Mouse (Mus musculus) kidney, embryonic 15.5 days (tissue): ENCODE results near the gene Gm10577. TPM values are rescaled to one million over a fixed set of nuclear protein-coding genes. Genes with fewer than 3 reads are reported as not detected.

Experiments
- ATAC-seq: fragments of 200-750 bp; cut with Nextera tagmentation; replicated peaks from 2 replicates; pipeline ENCODE4 v1.8.0; 2017; ENCODE audit warnings: moderate TSS enrichment; ENCODE audit not compliant: low FRiP score
- H3K27ac ChIP-seq: fragments of 300-500 bp; sonication (generic); 2 replicates; pipeline ENCODE4 v1.5.1; 2015; ENCODE audit warnings: mild to moderate bottlenecking, inconsistent platforms
- H3K27me3 ChIP-seq: fragments of 300-500 bp; sonication (generic); 2 replicates; pipeline ENCODE4 v1.6.1; 2015; ENCODE audit warnings: inconsistent platforms
- H3K36me3 ChIP-seq: fragments of 300-500 bp; sonication (generic); 2 replicates; pipeline ENCODE4 v1.6.1; 2015; ENCODE audit warnings: inconsistent platforms
- H3K4me1 ChIP-seq: fragments of 300-500 bp; sonication (generic); 2 replicates; pipeline ENCODE4 v1.6.1; 2015; ENCODE audit warnings: inconsistent platforms
- H3K4me2 ChIP-seq: fragments of 300-500 bp; sonication (generic); 2 replicates; pipeline ENCODE4 v1.6.1; 2015; ENCODE audit warnings: moderate library complexity, mild to moderate bottlenecking, inconsistent platforms
- H3K4me3 ChIP-seq: fragments of 300-500 bp; sonication (generic); replicated peaks from 2 replicates; pipeline ENCODE4 v1.5.1; 2015; ENCODE audit warnings: mild to moderate bottlenecking, inconsistent platforms
- H3K9ac ChIP-seq: fragments of 300-500 bp; sonication (generic); 2 replicates; pipeline ENCODE4 v1.6.1; 2015; ENCODE audit warnings: mild to moderate bottlenecking, inconsistent platforms
- H3K9me3 ChIP-seq: fragments of 300-500 bp; sonication (generic); replicated peaks from 2 replicates; pipeline ENCODE4 v1.6.1; 2016; ENCODE audit warnings: inconsistent platforms
- WGBS: fragments of 180-500 bp; shearing (Covaris S2); methylation state at CpG from one replicate; pipeline ENCODE4 v1.1.7; 2015; ENCODE audit warnings: mixed read lengths; 5-methylcytosine and 5-hydroxymethylcytosine counted together
- polyA plus RNA-seq: library from polyadenylated mRNA; unstranded; fragments of >200 nt; fragmentation: Nextera tagmentation; extraction: Ambion mirVana; gene quantifications from 2 replicates; pipeline ENCODE4 v1.2.1, GENCODE M21; 2015

Gene Gm10577
- polyA plus RNA-seq, 1 experiment from 2014 or later: not detected

- no peak overlapping the region for H3K4me3 ChIP-seq
- H3K36me3 ChIP-seq: no peaks in the 10 kb centered on the region
- H3K9ac ChIP-seq: no peak overlapping the region
- H3K27ac ChIP-seq: no peak overlapping the region
- no peaks in the 10 kb centered on the region for H3K27me3 ChIP-seq
- no peak for ATAC-seq
- H3K4me2 ChIP-seq: no peak overlapping the region
- no peaks in the 10 kb centered on the region for H3K4me1 ChIP-seq
- peaks cover 7% of the 10 kb centered on the region for H3K9me3 ChIP-seq
- WGBS: 91% methylated on average over 2 of the region's 2 CpGs
These were observed 6.5 kb upstream of the Gm10577 start for GRCm38 (mm10) chr4:101026995-101027394.

- Histone ChIP-seq H3K27ac (no peak overlapping the region), H3K36me3 (no peaks in the 10 kb centered on the region), H3K27me3 (no peaks in the 10 kb centered on the region), H3K9ac (no peak overlapping the region), H3K4me2 (no peak overlapping the region), H3K9me3 (peaks cover 7% of the 10 kb centered on the region), H3K4me1 (no peaks in the 10 kb centered on the region), H3K4me3 (no peak overlapping the region)
- ATAC-seq: no peak
- WGBS: 71% methylated on average over 5 of the region's 5 CpGs
These were observed 6.1 kb upstream of the Gm10577 start for GRCm38 (mm10) chr4:101026566-101026965.

GRCm38 (mm10) chr4:101017806-101018205 lies 2.7 kb downstream of the Gm10577 start:
- no peaks in the 10 kb centered on the region; the same call in 1 of the 2 replicates for H3K9me3 ChIP-seq
- no peak overlapping the region for H3K9ac ChIP-seq
- no peak overlapping the region for H3K4me3 ChIP-seq
- no peak overlapping the region for H3K27ac ChIP-seq
- ATAC-seq: no peak
- WGBS: 81% methylated on average over 4 of the region's 4 CpGs
- no peaks in the 10 kb centered on the region for H3K36me3 ChIP-seq
- H3K4me1 ChIP-seq: no peaks in the 10 kb centered on the region
- H3K27me3 ChIP-seq: no peaks in the 10 kb centered on the region
- no peak overlapping the region for H3K4me2 ChIP-seq

GRCm38 (mm10) chr4:101009092-101009491 lies 11.4 kb downstream of the Gm10577 start:
- Histone ChIP-seq H3K4me1 (no peaks in the 10 kb centered on the region), H3K27ac (no peak overlapping the region), H3K4me3 (no peak overlapping the region), H3K9me3 (no peaks in the 10 kb centered on the region), H3K27me3 (no peaks in the 10 kb centered on the region), H3K9ac (no peak overlapping the region), H3K4me2 (no peak overlapping the region), H3K36me3 (peaks cover 14% of the 10 kb centered on the region)
- WGBS: 82% methylated on average over 4 of the region's 4 CpGs
- ATAC-seq: no peak

DNA sequence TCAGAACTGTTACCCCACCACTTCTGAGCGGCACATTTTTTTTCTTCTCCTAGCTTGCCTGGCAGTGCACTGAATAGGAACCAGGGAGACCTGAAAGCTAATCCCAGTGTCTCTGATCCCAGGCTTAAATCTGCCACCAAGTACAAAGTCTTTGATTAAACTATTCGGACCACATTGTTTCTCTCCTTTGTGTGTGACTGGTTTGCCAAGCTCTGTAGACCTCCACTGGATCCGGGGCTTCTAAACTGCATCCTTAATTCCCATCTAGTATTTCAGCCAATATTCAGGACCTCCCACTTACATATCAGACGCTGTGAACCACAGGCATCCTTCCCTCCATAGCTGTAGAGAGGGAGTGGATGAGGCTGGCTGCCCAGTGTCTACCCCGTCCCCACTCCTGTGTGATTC lies 12.1 kb downstream of the Gm10577 start:
- no peak overlapping the region for H3K27ac ChIP-seq
- no peak overlapping the region for H3K9ac ChIP-seq
- 64% methylated on average over 5 of the region's 5 CpGs for WGBS
- no peak overlapping the region for H3K4me3 ChIP-seq
- H3K36me3 ChIP-seq: peaks cover 21% of the 10 kb centered on the region
- no peaks in the 10 kb centered on the region for H3K27me3 ChIP-seq
- H3K4me1 ChIP-seq: no peaks in the 10 kb centered on the region
- no peak overlapping the region for H3K4me2 ChIP-seq
- H3K9me3 ChIP-seq: no peaks in the 10 kb centered on the region
- 0 out of 2 replicates have a peak, but pooled peaks have one; percentile 43 for ATAC-seq

- H3K4me3 ChIP-seq: no peak overlapping the region
- no peak overlapping the region for H3K4me2 ChIP-seq
- WGBS: 91% methylated on average over 16 of the region's 16 CpGs
These were observed 17.5 kb downstream of the Gm10577 start for GRCm38 (mm10) chr4:101002961-101003360.

DNA sequence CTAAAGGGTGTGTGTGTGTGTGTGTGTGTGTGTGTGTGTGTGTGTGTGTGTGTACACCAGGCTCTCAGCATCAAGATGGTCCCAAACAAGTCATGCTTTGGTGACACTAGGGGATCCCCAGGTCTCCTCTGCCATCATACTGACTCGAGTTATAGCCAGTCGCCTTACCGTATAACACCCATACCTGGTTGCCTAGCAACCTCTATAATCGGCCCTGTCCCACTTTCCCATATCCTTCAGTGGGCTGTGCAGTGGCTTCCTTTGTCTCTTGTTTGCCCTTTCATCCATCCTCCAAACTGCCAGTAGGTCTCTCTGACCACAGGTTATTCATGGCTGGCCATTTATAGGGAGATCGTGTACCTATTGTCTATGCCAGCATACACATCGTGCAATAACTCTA lies 19.4 kb downstream of the Gm10577 start:
- no peak overlapping the region for H3K4me3 ChIP-seq
- H3K27ac ChIP-seq: no peak overlapping the region
- no peak overlapping the region for H3K9ac ChIP-seq
- H3K9me3 ChIP-seq: no peaks in the 10 kb centered on the region
- no peaks in the 10 kb centered on the region for H3K4me1 ChIP-seq
- H3K27me3 ChIP-seq: no peaks in the 10 kb centered on the region
- WGBS: 92% methylated on average over 6 of the region's 6 CpGs
- peaks cover 34% of the 10 kb centered on the region for H3K36me3 ChIP-seq
- no peak for ATAC-seq
- no peak overlapping the region for H3K4me2 ChIP-seq

More at GRCm38 (mm10) chr4:101002961-101003360, 17.5 kb downstream of the Gm10577 start:
- Histone ChIP-seq H3K27ac (no peak overlapping the region), H3K4me1 (no peaks in the 10 kb centered on the region), H3K9ac (no peak overlapping the region), H3K9me3 (no peaks in the 10 kb centered on the region), H3K36me3 (peaks cover 44% of the 10 kb centered on the region), H3K27me3 (no peaks in the 10 kb centered on the region)
- ATAC-seq: no peak

- no peak overlapping the region for H3K27ac ChIP-seq
- H3K4me2 ChIP-seq: no peak overlapping the region
- 88% methylated on average over 3 of the region's 3 CpGs for WGBS
- H3K9ac ChIP-seq: no peak overlapping the region
- no peak for ATAC-seq
- H3K27me3 ChIP-seq: no peaks in the 10 kb centered on the region
- no peaks in the 10 kb centered on the region for H3K9me3 ChIP-seq
- no peak overlapping the region for H3K4me3 ChIP-seq
- H3K36me3 ChIP-seq: peaks cover 33% of the 10 kb centered on the region
- H3K4me1 ChIP-seq: no peaks in the 10 kb centered on the region
These were observed 19.9 kb downstream of the Gm10577 start for GRCm38 (mm10) chr4:101000622-101001021.

- Histone ChIP-seq H3K4me2 (no peak overlapping the region), H3K27ac (no peak overlapping the region), H3K27me3 (no peaks in the 10 kb centered on the region), H3K36me3 (peaks cover 40% of the 10 kb centered on the region), H3K4me1 (peaks cover 9% of the 10 kb centered on the region), H3K9me3 (no peaks in the 10 kb centered on the region), H3K9ac (no peak overlapping the region), H3K4me3 (no peak overlapping the region)
- 76% methylated on average over 8 of the region's 8 CpGs for WGBS
- no peak for ATAC-seq
These were observed 21.6 kb downstream of the Gm10577 start for GRCm38 (mm10) chr4:100998906-100999305.

GRCm38 (mm10) chr4:100998145-100998544 lies 22.4 kb downstream of the Gm10577 start:
- ATAC-seq: no peak
- Histone ChIP-seq H3K9ac (no peak overlapping the region), H3K36me3 (peaks cover 37% of the 10 kb centered on the region), H3K27me3 (no peaks in the 10 kb centered on the region), H3K4me2 (no peak overlapping the region), H3K4me1 (peaks cover 14% of the 10 kb centered on the region), H3K4me3 (no peak overlapping the region), H3K27ac (no peak overlapping the region), H3K9me3 (no peaks in the 10 kb centered on the region)
- 28% methylated on average over 2 of the region's 2 CpGs for WGBS

- Histone ChIP-seq H3K9ac (no peak overlapping the region), H3K4me3 (no peak overlapping the region), H3K4me2 (no peak overlapping the region), H3K9me3 (no peaks in the 10 kb centered on the region), H3K36me3 (peaks cover 44% of the 10 kb centered on the region), H3K4me1 (peaks cover 32% of the 10 kb centered on the region), H3K27ac (no peak overlapping the region), H3K27me3 (no peaks in the 10 kb centered on the region)
- ATAC-seq: no peak
- 80% methylated on average over 4 of the region's 4 CpGs for WGBS
These were observed 24.3 kb downstream of the Gm10577 start for GRCm38 (mm10) chr4:100996060-100996651.

GRCm38 (mm10) chr4:100995617-100996016 lies 24.9 kb downstream of the Gm10577 start:
- no peak overlapping the region for H3K9ac ChIP-seq

More at GRCm38 (mm10) chr4:100995617-100996016, 24.9 kb downstream of the Gm10577 start:
- Histone ChIP-seq H3K27me3 (no peaks in the 10 kb centered on the region), H3K36me3 (peaks cover 50% of the 10 kb centered on the region), H3K4me3 (no peak overlapping the region), H3K9me3 (no peaks in the 10 kb centered on the region), H3K4me2 (no peak overlapping the region), H3K27ac (no peak overlapping the region), H3K4me1 (peaks cover 36% of the 10 kb centered on the region)
- ATAC-seq: no peak
- 66% methylated on average over 5 of the region's 5 CpGs for WGBS
